Mouse (Mus musculus) v-Abl transformed pro-B cells (cell line): ENCODE measurements around the gene Zg16.

Source experiments
- in situ Hi-C, 2 experiments: fragments of 400-800 bp; cut with MboI; formaldehyde crosslinking; loops; one replicate each; pipeline ENCODE4 v1.15.1; 2025; ENCODE audit not compliant: unreplicated experiment in 2 of 2

Gene Zg16

GRCm38 (mm10) chr7:127014993-127015392 is 72.1 kb downstream of the Zg16 start:
- in situ Hi-C loops: loop anchor here (5.0 kb wide), 3 partner anchors 38 to 183 kb away; partner anchors contain the start of genes 4930451I11Rik (in 1 of the 2), Cdipt (in 1 of the 2) and Cdiptos (in 1 of the 2)

DNA sequence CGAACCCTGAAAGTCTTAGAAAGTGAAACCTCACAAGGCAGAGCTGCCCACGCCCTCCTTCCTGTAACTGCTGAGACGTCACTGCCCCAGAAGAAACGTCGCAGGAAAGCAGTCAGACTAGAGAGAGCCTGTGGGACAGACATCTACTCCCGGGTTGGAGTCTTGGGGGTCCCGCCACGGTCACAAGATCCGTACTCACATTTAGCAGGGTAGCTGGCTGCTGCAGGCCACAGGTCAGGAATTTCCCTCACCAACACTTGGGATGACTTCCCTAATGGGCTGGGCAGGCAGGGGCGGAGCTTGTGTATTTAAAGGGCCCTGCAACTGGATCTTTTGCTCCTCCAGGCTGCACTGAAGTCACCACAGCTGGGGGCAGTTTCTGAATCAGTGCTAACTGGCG is 72.8 kb downstream of the Zg16 start, which contains the start of gene Mvp:
Gene Mvp (minus strand): TSS at position 302 of the 400 bp plus-strand sequence.
- in situ Hi-C loops: loop anchor here in 1 of 2 experiments (5.0 kb wide), 1 partner anchor 37 kb away; the partner anchor contains the start of genes Cdipt and Cdiptos

- in situ Hi-C loops: loop anchor here in 1 of 2 experiments (5.0 kb wide), 1 partner anchor 36 kb away; the partner anchor contains the start of genes Cdipt and Cdiptos
These were observed 73.7 kb downstream of the Zg16 start for GRCm38 (mm10) chr7:127013385-127013784.

DNA sequence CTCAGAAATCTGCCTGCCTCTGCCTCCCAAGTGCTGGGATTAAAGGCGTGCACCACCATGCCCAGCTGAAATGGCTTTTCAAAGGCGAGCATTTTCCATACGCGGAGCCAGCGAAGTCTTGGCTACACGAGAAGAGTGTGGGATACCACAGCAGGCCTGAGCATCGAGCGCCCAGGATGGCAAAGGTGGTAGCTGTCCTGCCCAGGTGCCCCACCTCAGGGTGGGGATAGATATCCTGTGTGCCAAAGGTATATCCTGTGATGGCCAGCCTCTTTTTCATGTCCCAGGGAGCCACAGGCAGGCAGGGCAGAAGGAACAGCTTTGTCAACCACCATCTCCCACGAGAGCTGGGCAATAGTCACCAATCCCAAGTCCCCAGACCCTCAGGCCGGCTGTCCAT is 74.3 kb downstream of the Zg16 start:
- in situ Hi-C loops: loop anchor here in 1 of 2 experiments (5.0 kb wide), 1 partner anchor 36 kb away; the partner anchor contains the start of genes Cdipt and Cdiptos

- in situ Hi-C loops: loop anchor here in 1 of 2 experiments (5.0 kb wide), 1 partner anchor 35 kb away; the partner anchor contains the start of genes Cdipt and Cdiptos
These were observed 74.8 kb downstream of the Zg16 start for GRCm38 (mm10) chr7:127012374-127012773.

DNA sequence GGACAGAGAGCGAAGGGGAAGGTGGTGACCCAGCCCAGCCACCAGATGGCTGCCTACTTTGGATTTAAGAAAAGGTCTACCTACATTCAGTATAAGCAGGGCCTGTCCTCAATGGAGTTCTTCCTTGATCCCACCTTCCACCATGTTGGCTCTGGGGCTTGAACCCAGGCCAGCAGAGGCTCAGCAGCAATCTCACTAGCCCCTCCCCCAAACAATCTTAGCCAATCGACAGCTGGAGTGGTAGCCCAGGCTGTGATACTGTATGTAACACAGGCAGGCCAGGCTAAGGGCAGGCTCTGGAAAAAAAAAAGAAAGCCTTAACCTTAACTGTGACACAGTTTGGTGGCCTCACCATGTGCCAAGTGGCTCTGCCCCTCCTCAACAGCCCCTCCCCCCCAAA is 75.4 kb downstream of the Zg16 start:
- in situ Hi-C loops: loop anchor here in 1 of 2 experiments (5.0 kb wide), 1 partner anchor 34 kb away; the partner anchor contains the start of genes Cdipt and Cdiptos

DNA sequence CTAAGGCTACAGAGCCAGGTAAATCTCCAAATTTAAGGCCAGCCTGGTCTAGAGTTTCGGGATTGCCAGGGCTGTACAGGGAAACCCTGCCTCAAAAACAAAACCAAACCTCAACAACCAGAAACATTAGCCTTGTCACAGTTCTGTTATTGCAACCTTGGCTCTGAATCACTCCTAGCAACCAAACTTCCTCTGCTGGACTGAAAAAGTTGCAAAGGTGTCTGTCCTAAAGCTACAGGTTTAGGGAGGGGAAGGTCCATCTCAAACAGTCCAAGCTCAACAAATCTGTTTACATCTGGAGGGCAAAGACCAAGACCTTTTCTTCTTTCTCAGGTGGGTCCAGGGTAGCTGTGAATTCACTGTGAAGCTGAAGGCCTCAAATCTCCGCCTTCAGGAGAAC is 76.1 kb downstream of the Zg16 start:
- in situ Hi-C loops: loop anchor here in 1 of 2 experiments (5.0 kb wide), 1 partner anchor 34 kb away; the partner anchor contains the start of genes Cdipt and Cdiptos

GRCm38 (mm10) chr7:127009307-127010085 is 77.6 kb downstream of the Zg16 start:
- in situ Hi-C loops: loop anchor here (5.0 to 10.0 kb wide), 2 partner anchors 32 to 55 kb away; partner anchors contain the start of genes Cdipt (in 1 of the 2), Cdiptos (in 1 of the 2) and Sez6l2 (in 1 of the 2)

- in situ Hi-C loops: loop anchor here in 1 of 2 experiments (10.0 kb wide), 1 partner anchor 54 kb away; the partner anchor contains the start of gene Sez6l2
These were observed 78.7 kb downstream of the Zg16 start for GRCm38 (mm10) chr7:127008239-127009019.

DNA sequence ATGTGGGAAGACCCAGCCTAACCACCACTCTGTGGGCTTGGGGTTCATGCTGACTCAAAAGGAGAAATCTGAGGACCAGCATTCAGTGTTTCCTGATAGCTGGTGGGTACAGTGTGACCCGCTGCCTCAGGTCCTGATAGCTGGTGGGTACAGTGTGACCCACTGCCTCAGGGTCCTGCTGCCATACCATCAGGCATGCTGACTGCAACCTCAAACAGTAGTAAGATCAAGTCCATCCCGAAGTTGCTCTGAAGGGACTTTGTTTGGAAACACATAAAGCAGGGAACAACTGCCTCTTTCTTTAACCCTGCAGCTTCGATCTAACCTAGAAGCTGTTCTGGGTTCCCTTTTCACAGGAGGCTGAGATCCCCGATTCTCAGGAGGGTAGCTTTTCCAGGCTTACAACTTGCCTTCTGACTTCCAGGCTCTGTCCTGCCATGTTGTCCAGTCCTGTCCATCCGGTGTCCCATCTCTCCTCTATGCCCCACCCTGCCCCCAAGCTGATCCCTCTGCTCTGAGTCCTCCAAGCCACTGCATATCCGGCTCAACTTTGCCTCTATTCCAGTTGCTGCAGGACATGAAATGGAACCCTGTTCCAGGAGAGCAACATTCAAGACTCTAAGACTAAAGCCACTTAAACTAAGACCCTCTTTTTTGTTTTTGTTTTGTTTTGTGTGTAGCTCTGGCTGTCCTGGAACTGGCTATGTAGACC is 79.7 kb downstream of the Zg16 start:
- in situ Hi-C loops: loop anchor here in 1 of 2 experiments (10.0 kb wide), 1 partner anchor 53 kb away; the partner anchor contains the start of gene Sez6l2

- in situ Hi-C loops: loop anchor here in 1 of 2 experiments (10.0 kb wide), 1 partner anchor 49 kb away; the partner anchor contains the start of gene Sez6l2
These were observed 82.8 kb downstream of the Zg16 start for GRCm38 (mm10) chr7:127004122-127004875.

DNA sequence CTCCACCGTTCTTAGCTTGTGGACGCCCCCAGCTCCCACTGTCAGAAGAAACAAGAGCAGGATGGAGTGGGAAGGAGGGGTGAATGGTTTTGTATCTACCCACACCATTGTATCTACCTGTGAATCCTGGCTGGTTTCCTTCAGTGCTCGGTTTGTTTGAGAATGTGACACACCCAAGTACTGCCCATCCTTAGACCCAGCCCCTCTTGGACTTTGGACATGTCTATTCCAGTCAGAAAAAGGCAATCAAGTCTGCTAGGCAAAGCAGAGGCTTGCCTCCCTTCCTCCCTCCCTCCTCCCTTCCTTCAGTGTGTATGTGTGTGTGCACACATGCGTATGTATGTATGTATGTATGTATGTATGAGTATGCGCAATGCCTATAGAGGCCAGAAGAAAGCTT is 83.5 kb downstream of the Zg16 start:
- in situ Hi-C loops: loop anchor here in 1 of 2 experiments (10.0 kb wide), 1 partner anchor 49 kb away; the partner anchor contains the start of gene Sez6l2
